Mouse (Mus musculus): Measurements from ENCODE around the gene Col15a1.

GRCm38 (mm10) chr4:47324206-47324605 is 116.2 kb downstream of the Col15a1 start:
- TF ChIP-seq CTCF (IDR thresholded peaks at IDR 0.05; ENCODE audit: low read depth) (no peak), EP300 (optimal IDR thresholded peaks at IDR 0.05) (no peak)
